Mouse (Mus musculus) liver, postnatal 0 days (tissue): Measurements from ENCODE around the gene Traf5. TPM values are rescaled to one million over a fixed set of nuclear protein-coding genes. Genes with fewer than 3 reads are reported as not detected.

Source experiments
- ATAC-seq: fragments of 200-750 bp; cut with Nextera tagmentation; 2 replicates; pipeline ENCODE4 v1.8.0; 2017; ENCODE audit warnings: mild to moderate bottlenecking, moderate library complexity
- DNase-seq: peaks from one replicate; pipeline ENCODE4 v3.0.0-alpha.2; 2016
- H3K27ac ChIP-seq: fragments of 300-500 bp; sonication (generic); 2 replicates; pipeline ENCODE4 v1.5.1; 2014; ENCODE audit warnings: antibody characterized with exemption, moderate library complexity, mild to moderate bottlenecking, low read depth
- H3K27me3 ChIP-seq: fragments of 300-500 bp; sonication (generic); 2 replicates; pipeline ENCODE4 v1.6.1; 2014; ENCODE audit warnings: low read length, control low read depth, mixed read lengths; ENCODE audit not compliant: insufficient read depth
- H3K36me3 ChIP-seq: fragments of 300-500 bp; sonication (generic); replicated peaks from 2 replicates; pipeline ENCODE4 v1.6.1; 2014; ENCODE audit warnings: mild to moderate bottlenecking, control low read depth, low read length, moderate library complexity, mixed read lengths; ENCODE audit not compliant: insufficient read depth
- H3K4me1 ChIP-seq: fragments of 300-500 bp; sonication (generic); 2 replicates; pipeline ENCODE4 v1.6.1; 2014; ENCODE audit warnings: antibody characterized with exemption, mild to moderate bottlenecking, control low read depth; ENCODE audit not compliant: insufficient read depth
- H3K4me2 ChIP-seq: fragments of 300-500 bp; sonication (generic); 2 replicates; pipeline ENCODE4 v1.6.1; 2014; ENCODE audit warnings: low read depth, mild to moderate bottlenecking, low read length, moderate library complexity, mixed read lengths
- H3K4me3 ChIP-seq: fragments of 300-500 bp; sonication (generic); 2 replicates; pipeline ENCODE4 v1.5.1; 2014; ENCODE audit warnings: low read depth, low read length
- H3K9ac ChIP-seq: fragments of 300-500 bp; sonication (generic); replicated peaks from 2 replicates; pipeline ENCODE4 v1.6.1; 2014; ENCODE audit warnings: mild to moderate bottlenecking, moderate library complexity
- H3K9me3 ChIP-seq: fragments of 300-500 bp; sonication (generic); 2 replicates; pipeline ENCODE4 v1.6.1; 2016; ENCODE audit warnings: mild to moderate bottlenecking, control low read depth, low read length, mixed read lengths
- CTCF ChIP-seq: sonication (generic); IDR thresholded peaks from 2 replicates; pipeline ENCODE4 v1.5.1; 2016; ENCODE audit warnings: antibody characterized with exemption, low read depth
- EP300 ChIP-seq: IDR thresholded peaks from 2 replicates; pipeline ENCODE4 v1.6.1; 2016; ENCODE audit warnings: antibody characterized with exemption, low read depth, mild to moderate bottlenecking
- WGBS: fragments of 180-500 bp; shearing (Covaris S2); extraction: QIAGEN DNeasy Blood & Tissue Kit; methylation state at CpG from one replicate; pipeline ENCODE4 v1.1.7; 2014; ENCODE audit not compliant: insufficient replicate concordance; 5-methylcytosine and 5-hydroxymethylcytosine counted together
- polyA plus RNA-seq: library from polyadenylated mRNA; unstranded; fragments of >200 nt; fragmentation: Nextera tagmentation; extraction: Ambion mirVana; gene quantifications from 2 replicates; pipeline ENCODE4 v1.2.1, GENCODE M21; 2015

Gene Traf5
- polyA plus RNA-seq, 1 experiment from 2014 or later = 4.2 TPM

DNA sequence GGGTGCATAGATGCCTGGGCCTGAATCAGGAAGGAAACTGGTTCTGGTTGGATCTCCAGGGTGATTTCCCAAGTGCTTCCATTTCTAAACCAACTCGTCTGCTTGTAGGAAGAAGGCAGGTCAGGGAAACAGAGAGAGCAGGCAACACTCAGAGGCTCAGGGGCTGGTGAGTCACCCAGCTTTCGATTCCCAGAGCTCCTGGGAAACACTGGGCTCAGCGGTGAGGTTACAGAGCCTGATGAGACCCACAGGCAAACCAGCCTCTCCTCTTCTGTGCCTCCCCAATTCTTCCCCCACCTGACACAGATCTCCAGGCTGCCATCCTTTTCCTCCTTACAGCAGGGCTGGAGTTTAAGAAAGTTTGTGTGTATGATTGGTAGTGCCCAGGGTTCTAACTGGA, 128.9 kb downstream of the Traf5 start:
- Histone ChIP-seq H3K4me1 (peaks cover 12% of the 10 kb centered on the region; the same call in 1 of the 2 replicates), H3K9me3 (no peaks in the 10 kb centered on the region), H3K27me3 (no peaks in the 10 kb centered on the region), H3K36me3 (no peaks in the 10 kb centered on the region), H3K4me2 (no peak overlapping the region), H3K27ac (no peak overlapping the region), H3K4me3 (no peak overlapping the region), H3K9ac (no peak overlapping the region)
- no peak for TF ChIP-seq CTCF
- ATAC-seq = no peak
- WGBS = 67% methylated on average over 3 of the region's 3 CpGs
- DNase-seq = no peak

DNA sequence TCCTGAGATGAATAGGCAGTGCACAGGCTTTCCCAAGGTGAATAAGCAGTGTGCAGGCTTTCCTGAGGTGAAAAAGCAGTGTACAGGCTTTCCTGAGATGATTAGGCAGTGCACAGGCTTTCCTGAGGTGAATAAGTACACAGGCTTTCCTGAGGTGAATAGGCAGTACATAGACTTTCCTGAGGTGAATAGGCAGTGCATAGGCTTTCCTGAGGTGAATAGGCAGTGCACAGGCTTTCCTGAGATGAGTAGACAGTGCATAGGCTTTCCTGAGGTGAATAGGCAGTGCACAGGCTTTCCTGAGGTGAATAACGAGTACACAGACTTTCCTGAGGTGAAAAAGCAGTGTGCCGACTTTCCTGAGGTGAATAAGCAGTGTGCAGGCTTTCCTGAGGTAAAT, 131.4 kb downstream of the Traf5 start:
- Histone ChIP-seq H3K27ac (no peak overlapping the region), H3K4me1 (peaks cover 27% of the 10 kb centered on the region), H3K4me2 (no peak overlapping the region), H3K4me3 (no peak overlapping the region), H3K9me3 (no peaks in the 10 kb centered on the region), H3K27me3 (no peaks in the 10 kb centered on the region), H3K36me3 (no peaks in the 10 kb centered on the region), H3K9ac (no peak overlapping the region)
- no peak for TF ChIP-seq CTCF
- 51% methylated on average over 2 of the region's 2 CpGs for WGBS
- no peak for ATAC-seq
- no peak for DNase-seq

DNA sequence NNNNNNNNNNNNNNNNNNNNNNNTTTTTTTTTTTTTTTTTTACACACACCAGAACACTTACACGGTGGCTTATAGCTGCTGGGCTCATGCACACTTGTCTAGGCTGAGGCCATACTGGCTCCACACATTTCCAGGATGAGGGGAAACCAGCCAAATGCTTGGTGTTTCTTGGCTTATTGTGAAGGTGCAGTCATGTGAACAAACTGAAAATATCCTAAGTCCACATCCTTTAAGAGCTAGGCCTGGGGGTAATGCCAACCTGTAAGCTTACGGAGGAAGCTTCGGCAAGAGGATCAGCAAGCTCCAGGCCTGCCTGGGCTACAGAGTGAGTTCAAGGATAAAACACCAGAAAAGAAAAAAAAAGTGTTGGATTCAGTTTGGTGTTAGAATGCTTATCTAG, 135.0 kb downstream of the Traf5 start:
- no peak for DNase-seq
- no peak for ATAC-seq
- no peak overlapping the region for H3K4me3 ChIP-seq
- no peaks in the 10 kb centered on the region for H3K27me3 ChIP-seq
- H3K27ac ChIP-seq = peak overlapping the region; percentile 17; the same call in 1 of the 2 replicates
- H3K4me1 ChIP-seq = peaks cover 35% of the 10 kb centered on the region
- H3K36me3 ChIP-seq = no peaks in the 10 kb centered on the region
- peak overlapping the region; percentile 60; the same call in 1 of the 2 replicates for H3K4me2 ChIP-seq
- no peak overlapping the region for H3K9ac ChIP-seq
- no peaks in the 10 kb centered on the region for H3K9me3 ChIP-seq
- 68% methylated on average over 3 of the region's 3 CpGs for WGBS
- TF ChIP-seq EP300 (no peak), CTCF (no peak)

DNA sequence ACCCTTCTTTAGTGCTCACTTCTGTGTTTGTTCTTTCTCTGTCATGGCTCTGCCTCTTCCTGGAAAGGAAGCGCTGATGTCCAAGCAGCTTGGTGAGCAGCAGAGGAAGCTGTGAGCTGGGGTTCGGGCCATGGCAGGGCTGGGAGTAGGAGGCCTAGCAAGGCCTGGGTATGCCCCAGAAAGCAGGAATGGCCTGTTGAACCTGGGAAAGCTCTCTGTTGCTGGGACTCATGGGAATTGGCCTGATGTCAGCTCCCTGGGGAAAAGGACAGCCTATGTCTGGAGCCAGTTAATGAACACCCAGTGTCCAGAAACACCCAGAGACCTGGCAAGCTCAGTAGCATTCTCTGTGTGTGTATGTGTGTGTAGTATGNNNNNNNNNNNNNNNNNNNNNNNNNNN, 135.5 kb downstream of the Traf5 start:
- Histone ChIP-seq H3K27me3 (no peaks in the 10 kb centered on the region), H3K4me2 (peak overlapping the region; percentile 60), H3K27ac (peak overlapping the region; percentile 88), H3K9me3 (no peaks in the 10 kb centered on the region), H3K9ac (peak overlapping the region; percentile 67), H3K4me1 (peaks cover 35% of the 10 kb centered on the region), H3K4me3 (peak overlapping the region; percentile 11; the same call in 1 of the 2 replicates), H3K36me3 (no peaks in the 10 kb centered on the region)
- TF ChIP-seq EP300 (no peak), CTCF (no peak)
- ATAC-seq (peak; percentile 88), DNase-seq (peak; percentile 58)
- WGBS = 21% methylated on average over 2 of the region's 2 CpGs

DNA sequence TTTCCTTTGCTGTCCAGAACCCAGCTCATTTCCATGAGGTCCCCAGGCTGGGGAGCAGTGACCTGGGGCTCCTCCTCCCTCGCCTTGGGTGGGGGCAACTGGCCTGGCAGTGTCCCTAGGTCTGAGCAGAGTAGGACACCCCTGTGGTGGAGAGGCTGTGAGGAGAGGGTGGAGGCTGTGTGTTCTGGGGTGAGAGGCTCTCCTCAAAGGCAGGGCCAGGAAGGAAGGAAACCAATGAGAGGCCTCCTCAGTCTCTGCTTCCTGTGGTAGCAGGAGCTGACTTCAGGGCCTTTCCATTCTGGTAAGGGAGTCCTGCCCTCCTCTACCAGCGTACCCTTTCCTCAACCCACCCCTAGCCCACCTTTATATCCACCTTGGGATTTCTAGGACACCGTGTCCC, 136.1 kb downstream of the Traf5 start:
- Histone ChIP-seq H3K27ac (peak overlapping the region; percentile 88), H3K4me2 (peak overlapping the region; percentile 60), H3K4me3 (peak overlapping the region; percentile 11; the same call in 1 of the 2 replicates), H3K9ac (peak overlapping the region; percentile 67), H3K9me3 (no peaks in the 10 kb centered on the region), H3K4me1 (peaks cover 35% of the 10 kb centered on the region), H3K36me3 (no peaks in the 10 kb centered on the region), H3K27me3 (no peaks in the 10 kb centered on the region)
- WGBS = 36% methylated on average over 3 of the region's 3 CpGs
- TF ChIP-seq CTCF = no peak
- no peak for TF ChIP-seq EP300
- ATAC-seq (peak; percentile 46), DNase-seq (no peak)

DNA sequence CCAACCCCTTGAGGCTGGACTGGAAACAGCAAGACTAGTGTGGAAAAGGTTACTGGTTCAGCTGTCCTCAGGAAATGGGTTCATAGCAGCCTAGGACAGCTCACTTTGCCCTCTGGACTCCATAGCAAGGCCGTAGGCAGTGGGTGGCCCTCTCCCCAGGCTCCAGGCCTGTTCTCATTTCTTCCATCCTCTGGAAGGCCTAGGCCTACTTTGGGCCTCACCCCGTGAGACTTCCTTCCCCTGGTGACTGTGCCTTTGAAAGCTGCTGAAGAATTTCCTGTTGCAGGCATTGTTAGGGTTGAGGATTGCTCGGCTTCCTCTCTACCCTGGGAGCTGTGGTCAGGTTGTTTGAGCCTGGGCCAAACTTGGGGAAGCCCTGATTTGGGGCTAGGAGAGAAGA, 137.3 kb downstream of the Traf5 start:
- Histone ChIP-seq H3K36me3 (no peaks in the 10 kb centered on the region), H3K27ac (peak overlapping the region; percentile 88), H3K4me1 (peaks cover 37% of the 10 kb centered on the region), H3K27me3 (no peaks in the 10 kb centered on the region), H3K9ac (no peak overlapping the region), H3K9me3 (no peaks in the 10 kb centered on the region), H3K4me3 (no peak overlapping the region), H3K4me2 (peak overlapping the region; percentile 60; the same call in 1 of the 2 replicates)
- TF ChIP-seq EP300 (no peak), CTCF (0 out of 2 replicates have a peak, but pooled peaks have one; percentile 1)
- DNase-seq (no peak), ATAC-seq (peak; percentile 12; the same call in 1 of the 2 replicates)
- WGBS = 18% methylated on average over 3 of the region's 3 CpGs
